Mouse (Mus musculus) fibroblast of lung, adult 2 months (primary cell): ENCODE measurements around the gene Coq10b.

Experiments
- DNase-seq: peaks from one replicate; pipeline ENCODE4 v3.0.0-alpha.2; 2011; ENCODE audit warnings: low read depth

The Coq10b gene

DNA sequence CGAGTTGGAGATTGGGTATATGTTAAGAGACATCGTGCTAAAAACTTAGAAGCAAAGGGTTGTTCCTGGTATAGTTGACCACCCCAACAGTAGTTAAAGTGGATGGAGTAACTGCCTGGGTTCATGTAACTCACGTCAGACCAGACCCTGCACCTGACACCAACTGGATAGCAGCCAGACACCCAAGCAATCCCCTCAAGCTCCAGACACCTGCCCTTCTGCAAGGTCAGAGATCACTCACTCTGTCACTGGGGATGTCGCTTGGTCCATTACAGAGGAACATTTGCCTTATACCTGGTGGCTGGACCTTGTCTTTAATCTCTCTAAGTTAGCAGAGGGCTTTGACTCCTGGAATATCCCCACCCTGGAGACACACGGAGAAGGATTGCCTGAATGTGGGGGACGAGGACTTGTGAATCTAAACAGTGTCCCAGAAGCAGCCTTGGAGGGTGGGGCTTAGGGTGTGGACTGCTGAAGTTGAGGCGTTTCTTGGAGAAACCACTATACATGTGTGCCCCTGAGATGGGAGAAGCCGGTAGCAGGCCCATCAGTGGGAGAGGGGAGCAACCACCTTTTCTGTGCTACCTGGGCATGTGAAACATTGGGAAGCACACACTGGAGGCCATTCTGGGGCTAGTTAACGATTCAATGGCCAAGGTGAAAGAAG, 54.5 kb downstream of the Coq10b start:
- no peak for DNase-seq

DNA sequence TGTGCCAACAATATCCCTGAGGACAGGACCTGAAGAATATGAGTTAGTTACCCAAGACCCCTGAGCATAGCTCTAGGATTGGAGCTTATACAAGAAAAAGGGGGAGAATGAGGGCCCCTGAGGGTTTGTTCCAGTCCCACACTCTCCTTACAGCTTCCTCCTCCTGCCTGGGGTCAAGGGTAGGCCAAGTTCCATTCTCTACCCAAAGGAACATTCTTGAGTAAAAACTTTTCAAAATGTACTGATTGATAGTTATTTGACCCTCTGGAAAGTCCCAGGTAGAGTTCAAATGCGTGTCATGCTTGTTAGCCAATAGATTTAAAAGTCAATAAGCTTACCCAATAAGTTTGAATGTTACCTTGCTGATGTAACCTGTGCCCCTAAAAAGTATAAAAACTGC, 55.1 kb downstream of the Coq10b start:
- DNase-seq = no peak

DNA sequence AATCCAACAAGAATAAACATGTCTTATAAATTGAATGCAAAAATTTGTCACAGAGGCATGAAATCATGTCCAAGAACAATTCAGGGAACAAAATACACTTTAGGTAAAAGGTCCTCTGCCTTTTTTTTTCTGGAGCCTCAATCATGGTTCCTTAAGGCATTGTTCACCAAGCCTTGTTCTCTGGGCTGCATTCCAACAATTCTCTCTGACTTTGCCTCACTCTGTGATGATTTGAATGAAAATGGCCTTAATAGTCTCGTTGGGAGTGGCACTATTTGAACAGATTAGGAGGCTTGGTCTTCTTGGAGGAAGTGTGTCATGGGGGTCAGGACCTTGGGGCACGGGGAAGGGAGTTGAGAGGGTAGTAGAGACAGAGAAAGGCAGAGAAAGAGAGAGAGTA, 55.9 kb downstream of the Coq10b start:
- no peak for DNase-seq

DNA sequence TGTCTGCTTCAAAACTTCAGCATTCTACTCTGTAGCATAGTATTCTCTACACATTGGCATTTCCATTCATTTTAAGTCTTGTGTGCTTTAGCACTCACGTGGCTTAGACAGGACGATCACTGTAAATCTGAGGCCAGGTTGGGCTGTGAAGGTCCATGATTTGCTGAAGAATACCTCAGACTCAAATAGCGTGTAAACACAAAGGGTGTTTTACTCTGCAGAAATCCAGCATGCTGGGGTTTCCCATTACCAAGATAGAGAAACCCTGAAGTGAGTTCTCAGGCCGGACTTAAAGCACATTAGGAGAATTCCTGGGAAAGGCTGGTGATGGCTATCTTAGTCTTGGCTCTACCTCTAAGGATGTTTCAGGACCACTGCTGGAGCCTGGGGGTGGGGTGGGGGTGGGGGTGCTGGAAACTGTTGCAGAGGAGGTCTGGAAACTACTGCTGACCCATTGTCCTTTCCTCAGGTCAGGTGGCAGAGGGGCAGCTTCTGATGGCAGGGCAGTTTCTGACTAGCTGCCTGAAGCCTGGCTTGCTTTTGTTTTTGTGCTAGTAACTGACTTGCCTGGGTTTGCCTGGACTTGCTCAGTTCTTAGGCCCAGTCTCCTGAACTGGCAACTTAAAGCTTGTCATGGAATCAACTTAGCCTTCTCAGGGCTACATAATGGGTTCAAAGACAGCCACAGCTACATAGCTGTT, 56.6 kb downstream of the Coq10b start:
- no peak for DNase-seq
